Mouse (Mus musculus): Measurements from ENCODE around the gene Prkag1.
"Not testable (repeated sequence)": the region's sequence is repeated elsewhere in the genome, so short reads cannot be mapped to it uniquely, and the experiment has no call there.

Gene Prkag1

DNA sequence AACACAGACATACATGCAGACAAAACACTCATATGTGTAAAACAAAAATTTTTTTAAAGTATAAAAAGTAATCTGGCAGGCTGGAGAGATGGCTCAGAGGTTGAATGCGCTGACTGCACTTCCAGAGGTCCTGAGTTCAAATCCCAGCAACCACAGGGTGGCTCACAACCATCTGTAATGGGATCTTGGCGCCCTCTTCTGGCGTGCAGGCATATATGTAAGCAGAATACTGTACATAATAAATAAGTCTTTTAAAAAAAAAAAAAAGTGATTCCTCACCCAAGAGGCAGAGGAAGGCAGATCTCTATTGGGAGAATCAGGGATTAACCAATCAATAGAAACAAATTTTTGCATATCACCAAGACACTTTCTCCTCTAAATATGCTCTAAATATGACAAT lies 7.9 kb downstream of the Prkag1 start:
- no peak for DNase-seq (ENCODE audit: low spot score in 2 of 2)

DNA sequence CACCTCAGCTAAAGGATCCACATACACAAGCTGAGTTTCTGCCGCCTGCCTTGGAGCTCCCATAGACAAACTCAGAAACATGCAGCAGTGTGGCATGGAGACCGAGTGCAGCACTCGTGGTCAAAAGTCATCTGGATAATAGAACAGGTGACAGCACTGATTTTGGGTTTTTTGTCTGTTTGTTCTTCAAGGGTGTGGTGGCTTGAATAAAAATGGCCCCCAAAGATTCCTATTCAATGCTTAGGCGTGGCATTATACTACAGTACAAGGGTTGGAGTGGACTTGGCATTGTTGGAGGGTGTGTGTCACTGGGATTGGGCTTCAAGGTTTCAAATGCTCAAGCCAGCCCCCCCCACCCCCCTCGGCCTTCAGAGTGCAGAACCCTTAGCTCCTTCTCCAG lies 9.2 kb downstream of the Prkag1 start:
- no peak for DNase-seq (ENCODE audit: low spot score in 2 of 2)

DNA sequence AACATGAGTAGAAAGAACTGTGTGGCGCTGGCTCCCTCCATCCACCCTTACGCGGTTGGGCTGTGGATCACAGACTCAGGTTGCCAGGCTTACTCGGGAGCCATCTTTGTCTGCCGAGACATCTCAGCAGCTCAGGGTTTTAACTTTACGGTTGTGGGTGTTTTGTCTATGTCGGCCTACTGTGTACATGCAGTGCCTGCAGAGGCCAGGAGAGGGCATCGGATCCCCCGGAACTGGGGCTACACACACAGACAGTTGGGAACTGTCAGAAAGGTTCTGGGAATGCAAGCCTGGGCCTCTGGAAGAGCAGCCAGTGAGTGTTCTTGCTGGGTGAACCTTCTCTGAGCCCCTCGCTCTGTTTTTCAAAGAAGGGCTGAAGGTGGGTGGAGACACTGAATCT lies 9.9 kb downstream of the Prkag1 start:
- DNase-seq (ENCODE audit: low spot score in 2 of 2), result no peak

DNA sequence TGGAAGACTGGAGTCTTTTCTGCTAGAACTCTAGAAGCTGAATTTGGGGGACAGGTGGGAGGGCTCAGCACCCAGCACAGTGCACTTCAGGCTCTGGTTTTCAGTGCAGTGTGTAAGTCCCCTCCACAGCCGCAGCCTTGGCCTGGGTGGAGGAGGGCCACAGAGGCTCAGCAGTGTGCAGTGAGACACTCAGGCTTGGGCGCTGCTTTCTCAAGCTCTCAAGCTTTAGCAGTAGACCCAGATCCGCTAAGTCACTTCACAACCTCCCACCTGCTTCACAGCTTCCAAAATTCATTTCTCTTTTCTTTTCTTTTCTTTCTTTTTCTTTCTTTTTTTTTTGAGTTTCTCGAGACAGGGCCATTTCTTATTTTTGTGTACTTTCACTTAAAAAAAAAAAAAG lies 10.4 kb downstream of the Prkag1 start:
- DNase-seq (ENCODE audit: low spot score in 2 of 2), result no peak

DNA sequence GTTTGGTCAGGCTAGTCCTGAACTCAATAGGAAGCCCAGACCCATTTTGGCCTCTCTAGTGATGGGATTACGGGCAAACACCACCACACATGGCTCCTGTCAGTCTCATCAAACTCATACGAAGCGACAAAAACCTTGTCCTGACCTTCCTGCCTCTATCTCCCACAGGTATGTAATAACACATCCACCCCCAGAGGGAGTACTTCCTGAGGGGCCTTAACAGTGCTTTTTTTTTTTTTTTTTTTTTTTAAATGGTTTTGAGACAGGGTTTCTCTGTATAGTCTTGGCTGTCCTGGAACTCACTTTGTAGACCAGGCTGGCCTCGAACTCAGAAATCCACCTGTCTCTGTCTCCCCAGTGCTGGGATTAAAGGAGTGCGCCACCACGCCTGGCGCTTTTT lies 13.2 kb downstream of the Prkag1 start:
- DNase-seq (ENCODE audit: low spot score in 2 of 2), result no peak

DNA sequence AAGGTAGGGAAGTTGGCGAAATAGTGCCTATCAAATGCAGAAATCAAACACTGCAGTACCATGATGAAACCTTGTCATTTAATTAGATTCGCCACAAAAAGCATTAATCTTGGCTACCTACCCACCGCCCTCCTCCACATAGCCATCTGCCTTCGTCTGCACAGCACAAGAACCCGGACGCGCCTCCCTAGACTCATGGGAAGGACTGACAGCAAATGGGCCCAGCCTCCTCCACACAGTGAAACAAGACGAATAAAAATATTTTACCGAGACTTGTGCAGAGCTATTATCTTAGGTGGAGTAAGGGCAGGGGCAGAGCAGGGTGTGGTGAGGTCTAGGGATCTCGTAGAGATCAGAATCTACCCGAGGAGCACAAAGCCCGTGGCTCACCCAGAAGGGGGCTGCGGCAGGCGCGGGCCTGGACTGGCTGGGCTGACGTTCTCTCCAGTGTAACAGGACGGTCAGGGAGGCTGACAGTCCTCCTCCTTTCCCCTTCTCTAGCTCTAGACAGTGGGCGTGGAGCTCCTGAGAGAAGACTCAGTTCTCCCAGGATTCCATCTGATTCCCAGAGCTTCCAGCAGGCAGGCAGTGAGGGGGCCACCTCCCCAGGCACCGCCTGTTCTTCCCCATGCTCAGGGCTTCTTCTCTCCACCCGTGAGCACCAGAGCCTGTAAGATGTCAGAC lies 18.4 kb downstream of the Prkag1 start:
- DNase-seq (ENCODE audit: low spot score in 2 of 2), result no peak

DNA sequence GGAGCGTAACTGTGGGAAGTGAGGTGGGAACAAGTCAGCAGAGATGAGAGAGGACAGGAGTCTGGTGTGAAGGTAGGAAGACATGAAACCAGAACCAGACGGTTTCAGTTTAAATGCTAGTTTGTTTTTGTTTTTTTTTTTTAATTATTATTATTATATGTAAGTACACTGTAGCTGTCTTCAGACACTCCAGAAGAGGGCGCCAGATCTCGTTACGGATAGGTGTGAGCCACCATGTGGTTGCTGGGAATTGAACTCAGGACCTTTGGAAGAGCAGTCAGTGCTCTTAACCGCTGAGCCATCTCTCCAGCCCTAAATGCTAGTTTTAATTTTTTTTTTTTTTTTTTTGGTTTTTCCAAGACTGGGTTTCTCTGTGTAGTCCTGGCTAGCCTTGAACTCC lies 21.1 kb downstream of the Prkag1 start:
- DNase-seq (ENCODE audit: low spot score in 2 of 2), result not testable (repeated sequence)

DNA sequence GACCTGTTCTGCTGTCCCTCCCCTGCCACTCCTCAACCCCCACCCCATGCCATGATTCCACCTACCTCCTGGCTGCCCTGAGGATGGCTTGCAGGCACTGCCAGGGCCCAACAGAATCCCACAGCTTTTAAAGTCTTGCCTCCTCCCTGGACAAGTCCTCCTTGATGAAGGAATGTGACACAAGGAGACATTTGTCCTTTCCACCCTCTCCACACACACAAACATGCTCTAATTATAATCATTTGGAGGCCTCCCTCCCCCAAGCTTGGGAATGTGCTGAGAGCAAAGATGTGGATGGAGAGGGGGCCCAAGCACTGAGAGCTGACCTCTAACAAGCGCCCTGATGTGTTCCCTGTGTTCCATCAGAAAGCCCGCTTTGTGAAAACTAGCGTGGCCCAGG lies 21.9 kb downstream of the Prkag1 start, which contains the start of gene Ddn:
TSS of gene Ddn (minus strand) at position 101 of the 400 bp plus-strand sequence.
- no peak for DNase-seq (ENCODE audit: low spot score in 2 of 2)

DNA sequence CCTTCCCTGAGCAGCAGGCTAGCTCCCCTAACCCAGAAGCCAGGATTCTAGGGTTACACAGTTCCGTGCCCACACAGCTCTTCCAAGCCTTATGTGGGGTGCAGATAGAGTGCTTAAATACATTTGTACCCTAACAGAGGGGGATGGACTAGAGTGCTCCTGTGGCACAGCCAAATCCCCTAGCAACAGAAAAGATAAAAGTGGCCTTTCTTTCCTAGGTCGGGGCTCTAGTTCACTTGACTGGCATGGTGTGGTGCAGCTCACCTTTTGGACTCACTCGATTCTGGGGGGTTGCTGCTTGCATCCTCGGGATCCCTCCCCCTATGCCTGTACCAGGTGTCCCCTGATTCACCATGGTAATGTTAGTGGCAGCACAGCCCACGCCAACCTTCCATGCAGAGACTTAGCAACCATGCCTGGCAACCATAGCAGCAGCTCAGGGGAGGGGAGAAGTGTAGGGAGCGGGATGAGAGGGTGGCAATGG lies 22.6 kb downstream of the Prkag1 start:
- no peak for DNase-seq (ENCODE audit: low spot score in 2 of 2)

DNA sequence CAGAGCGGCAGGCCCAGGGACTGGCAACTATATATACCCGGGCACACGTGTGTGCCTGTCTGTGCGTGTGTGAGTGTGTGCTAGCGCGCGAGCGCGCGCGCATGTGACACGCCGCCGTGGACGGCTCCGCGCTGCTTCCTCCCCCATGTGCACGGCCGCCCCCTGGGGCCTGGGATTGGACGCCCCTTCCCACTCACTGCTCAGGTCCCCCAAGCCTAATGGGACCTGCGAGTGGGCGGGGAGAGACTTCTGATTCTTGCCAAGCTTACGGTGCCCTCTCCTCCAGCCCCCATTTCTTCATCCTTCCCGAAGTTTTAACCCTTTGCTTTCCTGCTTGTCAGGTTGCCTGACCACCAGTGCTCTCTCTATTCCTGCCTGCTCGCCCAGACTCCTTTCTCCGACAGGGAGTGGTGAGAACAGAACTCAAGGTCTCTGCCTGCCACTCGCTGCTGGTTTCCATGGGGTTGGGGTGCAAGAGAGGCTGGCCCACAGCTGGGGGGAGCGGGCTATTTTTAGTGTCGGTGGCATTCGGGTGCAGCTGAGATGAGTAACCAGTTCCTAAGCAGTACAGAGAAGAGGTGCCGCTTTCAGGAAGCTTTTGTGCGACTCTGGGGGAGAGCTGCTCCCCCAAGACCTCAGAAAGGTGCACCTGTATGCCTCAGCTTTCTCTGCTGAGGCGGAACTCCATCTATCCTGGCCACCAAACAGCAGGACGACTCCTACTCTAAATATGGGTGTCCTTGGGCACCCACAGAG lies 23.2 kb downstream of the Prkag1 start:
- no peak for DNase-seq (ENCODE audit: low spot score in 2 of 2)

DNA sequence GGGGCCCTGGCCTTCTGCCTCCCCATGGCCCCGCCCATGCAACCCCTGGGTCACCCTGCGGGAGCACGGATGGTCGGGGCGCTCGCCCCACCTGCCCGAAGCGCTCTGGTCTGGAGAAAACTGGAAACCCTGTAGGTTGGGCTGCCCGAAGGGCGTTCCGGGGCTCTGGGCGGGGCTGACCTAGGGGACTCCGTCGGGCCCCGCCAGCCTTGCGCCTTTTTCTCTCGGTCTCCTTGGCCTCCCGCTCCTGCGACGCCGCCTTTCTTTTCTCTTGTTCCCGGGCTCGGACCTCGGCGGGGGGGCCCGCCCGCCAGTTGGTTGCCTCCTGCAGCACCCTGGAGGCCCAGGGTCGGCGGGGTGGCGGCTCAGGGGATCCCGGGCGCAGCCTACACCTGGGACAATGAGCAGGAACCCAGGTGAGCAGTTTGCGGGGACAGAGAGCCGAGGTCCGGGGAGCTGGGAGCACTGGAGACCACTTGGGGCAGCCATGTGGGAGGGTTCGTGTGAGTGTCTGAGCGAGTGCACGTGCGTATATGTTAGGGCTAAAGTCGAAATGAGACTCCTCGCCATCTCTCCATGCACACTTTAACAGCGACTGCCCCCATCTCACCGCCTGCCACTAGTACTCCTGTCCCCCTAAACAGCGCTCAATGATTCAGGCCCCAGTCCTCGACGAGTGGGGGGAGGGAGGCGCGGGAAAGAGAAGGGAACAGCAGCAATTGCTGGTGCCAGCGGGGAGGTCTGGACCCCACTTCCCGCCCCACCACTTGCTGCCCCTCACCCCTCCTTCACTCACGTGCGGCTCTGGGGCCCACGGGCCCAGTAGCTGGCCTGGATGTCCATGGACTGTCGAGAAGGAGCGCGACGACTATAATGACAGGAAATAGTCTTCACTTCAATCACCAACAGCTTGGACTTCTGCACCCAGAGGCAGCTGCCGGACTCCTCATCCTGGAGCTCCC lies 24.2 kb downstream of the Prkag1 start:
- DNase-seq (ENCODE audit: low spot score in 2 of 2), result no peak

DNA sequence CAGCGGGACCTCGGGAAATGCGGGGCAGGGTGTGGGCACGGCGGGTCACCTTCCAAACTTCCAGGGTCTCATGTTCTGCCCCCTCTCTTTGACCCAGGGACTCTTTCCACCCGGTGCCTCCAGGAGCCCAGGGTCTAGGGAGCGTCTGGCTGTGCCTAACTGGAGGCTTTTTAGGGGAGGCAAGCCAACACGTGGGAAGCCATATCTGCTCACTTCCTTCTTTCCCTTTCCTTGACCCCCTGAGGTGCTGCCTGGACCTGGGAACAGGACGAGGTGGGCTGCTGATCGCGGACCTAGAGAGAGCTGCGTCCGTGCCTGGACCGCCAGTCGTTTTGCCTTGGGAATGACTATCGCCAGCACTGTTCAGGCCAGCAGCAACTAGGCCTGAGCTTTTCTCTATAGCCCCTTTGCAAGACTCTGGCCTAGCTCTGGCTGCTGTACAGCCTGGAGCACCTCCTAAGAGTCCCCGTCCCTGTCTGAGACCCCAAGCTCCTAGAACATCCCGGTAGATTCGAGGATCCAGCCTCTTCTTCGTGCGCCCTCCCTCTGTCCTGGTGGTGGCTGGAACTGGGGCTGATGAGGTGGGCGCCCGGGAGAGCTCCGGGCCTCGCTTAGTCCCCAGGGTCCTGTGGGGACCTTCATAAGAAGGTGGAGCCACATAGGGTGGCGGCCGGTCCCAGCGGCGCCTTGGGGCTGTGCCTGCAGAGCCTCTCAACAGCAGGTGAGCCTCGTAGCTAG lies 25.1 kb downstream of the Prkag1 start:
- DNase-seq (ENCODE audit: low spot score in 2 of 2), result no peak

DNA sequence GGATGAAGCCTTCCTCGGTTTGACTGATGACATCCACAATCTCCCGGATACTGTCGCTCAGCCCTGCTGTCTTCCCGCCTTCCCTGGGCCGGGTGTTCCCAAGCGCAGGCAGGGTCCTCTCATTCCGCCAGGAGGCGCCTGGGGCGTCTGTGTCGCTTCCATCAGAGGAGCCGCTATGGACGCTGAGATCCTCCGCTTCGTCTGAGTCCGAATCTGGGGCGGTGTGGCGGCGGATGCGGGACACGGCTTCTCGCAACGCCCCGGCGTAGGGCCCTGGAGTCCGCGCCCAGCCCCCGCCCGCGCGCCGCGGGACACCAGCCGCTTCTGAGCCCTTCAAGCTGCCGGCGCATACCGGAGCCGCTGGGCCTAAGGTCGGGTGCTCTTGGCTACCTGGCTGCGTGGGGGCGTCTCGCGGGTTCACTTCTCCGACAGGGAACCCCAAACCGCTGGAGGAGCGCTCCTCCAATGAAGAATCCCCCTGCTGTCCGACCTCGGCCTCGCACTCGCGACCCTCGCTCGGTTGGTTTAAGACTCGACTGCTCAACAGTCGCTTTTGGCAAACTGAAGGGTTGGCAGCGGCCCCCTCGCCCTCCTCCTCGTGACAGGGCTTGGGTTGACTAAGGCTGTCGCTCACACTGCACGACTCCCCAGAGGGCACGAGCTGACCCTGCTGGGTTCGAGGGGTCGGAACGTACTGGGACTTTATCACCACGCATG lies 25.8 kb downstream of the Prkag1 start:
- DNase-seq (ENCODE audit: low spot score in 2 of 2), result peak in 1 of 2 experiments; percentile 39

DNA sequence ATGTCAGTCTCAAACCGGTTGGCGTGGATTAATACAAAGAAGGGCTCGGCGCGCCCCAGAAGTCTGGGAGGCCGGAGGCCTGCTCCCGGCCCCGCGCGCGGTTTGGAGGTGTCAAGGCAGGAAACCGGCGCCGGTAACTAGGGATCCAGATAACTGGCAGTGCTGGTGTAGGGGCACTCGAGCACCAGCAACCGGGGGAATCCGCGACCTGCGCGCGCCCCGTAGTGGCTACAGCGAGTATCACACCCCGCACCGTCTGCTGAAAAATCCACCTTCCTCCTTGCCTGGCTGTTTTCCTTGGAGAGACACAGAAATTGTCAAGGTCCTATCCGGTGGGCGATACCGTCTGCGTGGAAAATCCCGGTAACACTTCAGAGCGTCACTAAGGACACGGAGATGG lies 27.3 kb downstream of the Prkag1 start:
- DNase-seq (ENCODE audit: low spot score in 2 of 2), result peak; percentile 46 to 59

DNA sequence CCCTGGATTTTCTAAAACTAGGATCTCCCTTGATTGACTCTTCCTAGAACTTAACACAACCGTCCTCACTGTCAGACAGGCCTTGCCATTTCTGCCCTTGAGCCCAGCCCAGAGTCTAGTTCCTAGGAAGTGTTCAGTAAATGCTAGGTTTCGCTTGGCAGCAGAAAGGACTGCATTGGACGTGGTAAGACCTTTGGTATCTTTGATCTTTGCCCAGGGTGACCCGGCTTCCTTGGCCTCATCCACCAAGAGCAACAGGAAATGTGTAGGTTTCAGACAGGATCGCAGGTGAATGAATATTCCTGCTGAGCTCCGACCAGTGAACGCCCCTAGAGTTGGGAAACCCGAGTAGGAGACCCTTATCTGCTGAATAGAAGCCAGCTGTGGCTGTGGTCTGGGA lies 28.4 kb downstream of the Prkag1 start:
- no peak for DNase-seq (ENCODE audit: low spot score in 2 of 2)

DNA sequence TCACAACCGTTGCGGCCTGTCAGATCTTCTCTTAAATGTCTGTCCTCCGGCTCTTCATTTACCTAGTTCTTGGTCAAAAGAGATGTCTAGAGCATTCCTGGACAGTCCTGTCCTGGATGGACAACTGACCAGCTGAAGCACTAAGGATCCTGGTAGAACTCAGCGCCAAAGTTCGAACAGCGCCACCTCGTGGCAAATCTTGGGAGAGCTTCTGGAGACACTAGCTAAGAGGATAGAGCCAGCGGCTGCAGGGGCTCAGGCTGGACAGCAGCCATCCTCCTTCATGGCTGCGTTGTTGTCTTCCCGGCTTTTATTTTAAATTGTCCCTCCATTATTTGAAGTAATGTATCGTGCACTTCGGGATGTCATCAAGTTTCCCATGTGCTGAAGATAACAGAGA lies 31.9 kb downstream of the Prkag1 start:
- DNase-seq (ENCODE audit: low spot score in 2 of 2), result peak; percentile 37 to 45

DNA sequence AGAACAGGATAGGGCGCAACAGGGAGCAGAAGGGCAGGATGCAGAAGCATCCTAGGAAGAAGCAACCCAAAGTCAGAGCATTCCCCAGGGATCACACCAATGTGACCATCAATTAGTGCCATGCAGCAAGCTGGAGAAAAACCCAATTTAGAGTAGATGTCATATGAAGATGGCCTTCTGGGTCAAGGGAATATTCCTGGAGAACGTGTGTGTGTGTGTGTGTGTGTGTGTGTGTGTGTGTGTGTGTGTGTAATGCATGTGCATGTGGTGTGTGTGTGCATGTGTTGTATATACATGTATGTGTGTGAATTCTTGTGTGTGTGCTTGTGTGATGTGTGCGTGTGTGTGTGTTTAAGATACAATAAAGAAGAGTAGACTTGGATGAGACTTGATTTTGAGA lies 32.4 kb downstream of the Prkag1 start:
- DNase-seq (ENCODE audit: low spot score in 2 of 2), result no peak

DNA sequence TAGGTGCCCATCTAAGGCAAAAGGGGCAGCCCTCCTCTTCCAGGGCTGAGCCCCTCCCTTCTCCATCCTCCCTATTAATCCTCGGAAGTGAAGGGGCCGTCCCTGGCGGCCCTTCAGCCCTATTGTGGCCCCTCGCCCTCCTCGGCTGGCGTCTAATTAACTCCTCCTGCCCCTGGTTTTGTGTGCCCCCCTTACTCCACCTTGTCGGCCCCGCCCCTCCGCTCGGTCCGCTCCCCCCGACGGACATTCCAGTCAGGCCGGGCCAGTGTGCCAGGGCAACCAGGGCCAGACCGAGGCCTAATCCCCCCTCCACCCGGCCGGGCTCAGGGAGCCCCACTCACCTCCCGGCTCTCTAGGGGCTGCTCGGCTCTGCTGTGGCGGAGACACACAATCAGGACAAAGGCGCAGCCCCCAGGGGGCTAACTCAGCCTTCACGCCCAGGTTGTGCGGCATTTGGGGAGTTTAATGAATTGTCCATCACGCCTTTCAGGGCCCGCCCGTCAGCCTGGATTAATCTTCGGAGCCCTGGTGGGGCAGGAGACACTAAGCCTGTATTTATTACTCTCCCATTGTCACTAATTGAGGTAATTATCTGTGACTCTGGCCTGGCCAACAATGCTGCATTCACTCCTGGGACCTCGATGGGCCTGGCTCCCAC lies 33.4 kb downstream of the Prkag1 start:
- no peak for DNase-seq (ENCODE audit: low spot score in 2 of 2)

DNA sequence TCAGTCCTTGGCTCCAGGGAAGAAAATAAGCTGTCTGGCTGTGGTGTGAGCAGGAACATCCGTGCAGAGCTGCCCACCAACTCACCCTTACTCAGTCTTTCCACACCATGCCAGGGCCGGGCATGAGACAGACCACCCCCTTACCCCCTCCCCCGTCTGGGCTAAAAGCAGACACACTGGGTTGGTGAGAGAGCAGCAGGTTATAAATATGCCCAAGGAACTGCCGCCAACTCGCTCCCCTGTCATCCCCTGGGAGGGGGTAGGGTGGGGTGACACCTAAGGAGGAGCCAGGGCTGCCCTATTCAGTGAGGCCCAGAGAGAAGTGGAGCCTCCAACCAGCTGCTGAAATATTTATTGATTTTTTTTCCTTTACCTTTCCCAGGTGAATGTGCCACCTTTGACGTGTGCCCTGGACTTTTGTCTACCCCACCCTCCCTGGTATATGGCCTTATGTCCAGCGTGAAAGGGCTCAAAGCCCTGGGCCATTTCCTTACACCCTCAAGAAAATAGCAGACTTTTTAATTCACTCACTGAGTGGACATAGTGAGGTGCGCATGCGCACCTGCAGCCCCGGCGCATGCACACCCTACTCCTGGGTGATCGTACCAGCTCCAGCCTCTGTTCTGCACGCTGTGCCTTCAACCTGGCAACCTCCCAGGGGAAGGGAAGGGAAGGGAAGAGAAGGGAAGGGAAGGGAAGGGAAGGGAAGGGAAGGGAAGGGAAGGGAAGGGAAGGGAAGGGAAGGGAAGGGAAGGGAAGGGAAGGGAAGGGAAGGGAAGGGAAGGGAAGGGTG lies 34.3 kb downstream of the Prkag1 start:
- DNase-seq (ENCODE audit: low spot score in 2 of 2), result no peak
